Mouse (Mus musculus) Muller cell, postnatal 12 days (primary cell): ENCODE data around the gene Stim2.

Experiments
- DNase-seq: peaks from one replicate; pipeline ENCODE4 v3.0.0-alpha.2; 2015; ENCODE audit errors: inconsistent ontology term

The Stim2 gene

DNA sequence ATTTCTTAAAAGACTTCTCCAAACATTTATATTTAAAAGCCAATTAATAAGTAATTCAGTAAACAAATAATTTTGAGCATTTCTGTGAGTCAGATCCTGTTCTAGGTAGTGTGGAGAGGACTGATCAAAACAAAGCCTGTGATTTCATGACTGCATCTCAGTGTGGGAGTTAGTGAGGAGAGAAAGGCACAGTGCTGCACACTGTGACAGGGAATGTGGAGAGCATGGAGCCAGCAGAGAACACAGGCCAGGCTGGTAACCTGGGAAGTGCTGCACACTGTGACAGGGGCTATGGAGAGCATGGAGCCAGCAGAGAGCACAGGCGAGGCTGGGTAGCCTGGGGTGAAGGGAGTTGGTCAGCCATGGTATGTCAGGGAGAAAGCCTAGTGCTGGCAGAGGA is 48.1 kb downstream of the Stim2 start:
- no peak for DNase-seq

DNA sequence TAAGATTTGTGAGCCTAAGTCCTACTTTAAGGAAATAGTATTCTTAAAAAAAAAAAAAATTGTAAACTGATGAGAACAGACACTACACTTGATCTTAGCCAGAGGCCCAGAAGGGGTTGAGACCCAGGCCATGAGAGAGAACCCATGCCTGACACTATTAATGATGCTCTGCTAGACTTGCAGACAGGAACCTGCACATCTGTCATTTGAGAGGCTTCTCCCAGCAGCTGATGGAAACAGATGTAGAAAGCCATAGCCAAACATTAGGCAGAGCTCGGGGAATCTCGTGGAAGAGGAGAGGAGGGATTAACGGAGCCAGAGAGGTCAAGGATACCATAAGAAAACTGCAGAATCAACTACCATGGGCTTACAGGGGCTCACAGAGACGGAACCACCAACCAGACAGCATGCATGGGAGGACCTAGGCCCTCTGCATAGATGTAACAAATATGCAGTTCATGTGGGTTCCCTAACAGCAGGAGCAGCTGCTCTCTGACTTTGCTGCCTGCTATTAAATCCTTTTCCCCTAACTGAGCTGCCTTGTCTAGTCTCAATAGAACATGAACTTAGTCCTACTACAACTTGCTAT is 50.9 kb downstream of the Stim2 start:
- DNase-seq, result no peak

DNA sequence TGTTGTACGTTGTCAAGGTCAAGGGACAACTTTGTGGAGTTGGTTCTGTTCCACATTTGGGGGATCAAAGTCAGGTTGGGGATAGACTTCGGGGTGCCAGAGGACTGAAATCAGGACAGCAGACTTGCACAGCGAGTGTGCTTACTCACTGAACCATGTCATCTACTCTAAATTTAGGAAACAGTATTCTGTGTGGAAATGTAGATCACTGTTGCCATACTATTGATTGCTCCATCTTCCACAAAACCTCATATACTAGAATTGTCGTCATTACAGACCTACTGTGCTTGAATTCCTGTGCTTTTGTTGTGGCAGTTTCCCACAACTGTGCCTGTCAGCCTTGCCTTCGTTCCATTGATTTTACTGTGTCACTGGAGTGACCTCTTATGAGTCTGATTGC is 51.6 kb downstream of the Stim2 start:
- DNase-seq, result no peak

DNA sequence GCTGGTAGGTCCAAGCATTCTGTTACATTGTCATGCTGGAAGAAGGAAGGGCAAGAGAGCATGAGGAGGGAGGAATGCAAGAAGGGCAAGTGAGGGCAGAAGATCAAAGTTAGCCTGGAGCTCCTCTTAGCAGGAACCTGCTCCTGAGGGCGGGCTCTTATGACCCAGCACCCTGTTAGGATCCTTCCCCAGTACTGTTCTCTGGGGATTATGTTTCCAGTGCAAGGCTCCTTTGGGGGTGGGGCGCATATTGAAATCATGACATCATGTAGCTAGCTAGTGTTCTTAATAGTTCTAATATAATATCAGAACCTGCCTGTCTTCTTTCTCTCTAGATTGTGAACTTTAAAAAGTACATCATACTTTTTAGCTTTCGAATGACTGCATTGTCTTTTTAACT is 52.8 kb downstream of the Stim2 start:
- DNase-seq, result no peak

DNA sequence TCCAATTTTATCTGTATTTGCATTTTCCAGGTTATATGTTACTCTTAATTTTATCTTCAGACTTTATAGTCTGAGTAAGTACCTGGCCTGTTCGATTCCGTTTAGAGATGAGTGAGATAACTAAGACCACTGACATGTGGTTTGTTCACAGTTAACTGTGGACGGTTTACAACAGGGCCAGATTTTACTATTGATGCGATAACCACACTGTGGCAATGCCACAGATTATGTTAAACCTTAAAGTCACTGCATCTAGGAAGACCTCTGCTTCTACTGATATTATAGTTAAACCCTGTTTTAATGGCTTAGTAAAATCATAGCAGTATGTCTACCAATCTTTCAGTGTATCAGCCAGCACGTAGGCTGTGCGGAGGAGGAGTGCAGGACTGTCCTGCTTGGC is 53.9 kb downstream of the Stim2 start:
- DNase-seq, result no peak

DNA sequence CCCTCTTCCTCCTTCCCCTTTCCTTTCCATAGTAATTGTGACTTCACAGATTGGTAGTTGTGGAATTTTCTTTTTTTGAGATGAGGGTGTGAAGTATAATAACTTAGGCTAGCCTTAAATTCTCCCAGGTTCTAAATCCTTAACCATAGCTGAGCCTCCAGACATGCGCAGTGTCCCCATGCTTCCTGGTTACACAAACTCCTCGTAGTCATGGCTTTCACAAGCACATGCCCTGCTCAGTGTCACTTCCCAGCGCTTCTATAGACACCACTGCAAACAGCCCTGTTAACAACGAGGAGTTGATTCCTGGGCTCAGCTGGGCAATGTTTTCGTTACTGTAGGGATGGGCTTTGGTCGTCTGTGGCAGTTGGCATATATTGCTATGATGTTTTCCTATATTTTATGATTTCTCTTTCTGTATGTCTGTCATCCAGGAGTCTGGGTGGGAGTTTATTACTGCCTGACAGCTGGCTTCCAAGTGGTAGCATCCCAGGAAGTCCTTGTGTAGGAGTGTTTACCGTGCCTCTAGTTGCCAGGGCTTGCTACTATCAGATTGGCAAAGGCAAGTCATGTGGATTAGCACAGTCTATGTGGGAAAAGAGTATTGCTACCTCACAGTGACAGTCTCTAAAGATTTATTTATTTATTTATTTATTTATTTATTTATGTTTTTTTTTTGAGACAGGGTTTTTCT is 55.5 kb downstream of the Stim2 start:
- no peak for DNase-seq

DNA sequence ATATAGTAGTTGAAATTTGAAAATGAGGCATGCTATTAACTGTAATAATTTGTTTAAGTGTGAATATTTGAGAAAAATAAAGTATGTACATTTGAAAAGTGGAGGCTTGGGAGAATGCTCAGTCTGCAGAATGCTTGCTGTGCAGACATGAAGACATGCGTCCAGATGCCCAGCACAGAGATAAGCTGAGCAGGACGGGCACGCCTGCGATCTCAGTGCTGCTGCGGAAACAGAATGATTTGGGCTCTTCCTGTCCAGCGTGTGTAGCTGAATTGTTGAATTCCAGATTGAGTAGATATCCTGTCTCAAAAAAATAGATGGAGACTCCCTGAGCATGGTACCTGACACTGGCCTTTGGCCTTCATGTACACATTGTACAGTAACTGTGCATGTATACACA is 58.0 kb downstream of the Stim2 start:
- no peak for DNase-seq

DNA sequence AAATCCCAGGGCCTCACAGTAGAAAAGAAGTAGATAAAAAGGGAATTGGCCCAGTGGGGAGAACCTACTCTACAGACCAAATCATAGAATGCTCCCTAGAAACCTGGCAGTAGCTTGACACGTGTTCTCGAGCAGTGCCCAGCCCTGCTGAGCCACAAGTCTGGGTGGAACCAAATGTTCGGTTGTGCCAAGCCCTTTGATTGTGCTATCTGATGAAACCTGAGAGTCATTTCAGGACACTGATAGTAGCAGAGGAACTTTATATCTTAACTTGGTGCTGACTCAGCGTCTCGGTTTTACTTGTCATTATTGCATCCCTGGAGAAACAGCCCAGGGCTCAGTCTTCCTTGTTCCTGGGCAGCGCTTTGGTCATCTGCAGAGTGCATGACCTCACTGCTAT is 61.7 kb downstream of the Stim2 start:
- DNase-seq, result no peak

DNA sequence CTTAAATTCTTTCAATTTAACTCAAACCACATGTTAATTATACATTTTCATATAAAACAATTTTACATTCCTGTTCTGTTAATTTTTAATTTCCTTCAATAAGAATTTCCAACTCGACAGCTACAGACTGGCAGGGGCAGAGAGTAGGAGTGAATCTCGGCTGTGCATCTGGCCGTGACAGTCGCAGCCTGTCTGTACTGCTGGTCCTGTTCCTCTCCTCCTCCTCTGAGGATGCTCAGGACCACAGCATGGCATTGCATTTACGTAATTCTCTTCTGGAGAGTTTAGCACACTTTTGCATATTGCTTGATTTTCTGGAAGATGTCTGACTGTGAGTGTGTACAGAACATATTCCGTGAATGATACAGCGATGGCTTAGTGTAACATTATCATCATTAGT is 63.8 kb downstream of the Stim2 start:
- no peak for DNase-seq

DNA sequence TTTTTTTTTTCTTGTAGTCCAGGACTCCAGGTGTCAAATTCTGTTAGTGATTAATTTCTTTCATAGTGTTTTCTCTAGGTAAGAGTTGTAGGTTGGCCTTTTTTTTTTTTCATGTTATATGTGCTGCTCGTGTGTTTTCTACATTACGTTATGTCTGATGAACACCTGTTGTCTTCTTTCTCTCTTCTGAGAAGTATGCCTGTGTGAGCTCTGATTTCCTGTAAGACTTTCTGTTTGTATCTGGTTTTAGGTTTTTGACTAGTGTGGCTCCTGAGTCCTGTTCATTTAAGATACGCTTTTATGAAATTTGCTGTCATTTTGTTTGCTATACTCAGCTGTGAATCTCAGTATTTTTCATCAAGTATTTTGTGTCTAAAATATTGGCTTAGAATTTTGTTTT is 69.3 kb downstream of the Stim2 start:
- no peak for DNase-seq

DNA sequence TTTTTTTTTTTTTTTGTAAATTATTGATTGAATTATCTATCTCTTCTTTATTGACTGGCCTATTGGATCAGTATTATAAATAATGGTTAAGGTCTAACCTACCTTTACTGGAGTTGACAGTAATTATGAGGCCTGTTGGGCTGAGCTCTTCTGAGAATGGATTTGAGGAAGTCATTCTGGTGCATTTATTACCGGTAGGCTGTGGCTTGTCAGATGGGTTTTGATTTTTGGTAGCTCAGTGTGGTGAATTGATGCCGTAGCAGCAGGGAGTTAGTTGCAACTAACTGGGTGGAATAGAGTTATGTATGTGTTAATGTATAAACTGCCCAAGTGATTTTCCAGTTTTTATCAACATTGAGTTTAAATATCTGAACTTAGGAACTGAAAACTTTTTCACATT is 72.2 kb downstream of the Stim2 start:
- no peak for DNase-seq

DNA sequence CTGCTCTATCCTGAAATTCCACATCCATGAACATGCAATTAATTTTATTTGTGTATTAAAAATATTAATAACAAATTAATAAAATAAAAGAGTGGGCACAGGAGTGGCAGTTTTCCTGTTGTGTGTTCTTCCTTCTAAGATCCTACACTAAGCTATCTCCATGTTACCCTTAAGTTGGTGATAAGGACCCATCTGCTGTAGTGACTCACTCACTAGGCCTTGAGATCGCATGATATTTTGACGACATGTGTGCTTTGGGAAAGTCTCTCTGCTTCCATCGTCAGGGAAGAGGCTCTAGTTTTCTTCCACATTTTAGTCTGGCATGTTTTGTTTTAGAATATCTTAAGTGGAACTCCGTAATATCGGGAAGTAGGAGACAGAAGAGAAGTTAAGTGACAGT is 73.0 kb downstream of the Stim2 start:
- DNase-seq, result no peak

DNA sequence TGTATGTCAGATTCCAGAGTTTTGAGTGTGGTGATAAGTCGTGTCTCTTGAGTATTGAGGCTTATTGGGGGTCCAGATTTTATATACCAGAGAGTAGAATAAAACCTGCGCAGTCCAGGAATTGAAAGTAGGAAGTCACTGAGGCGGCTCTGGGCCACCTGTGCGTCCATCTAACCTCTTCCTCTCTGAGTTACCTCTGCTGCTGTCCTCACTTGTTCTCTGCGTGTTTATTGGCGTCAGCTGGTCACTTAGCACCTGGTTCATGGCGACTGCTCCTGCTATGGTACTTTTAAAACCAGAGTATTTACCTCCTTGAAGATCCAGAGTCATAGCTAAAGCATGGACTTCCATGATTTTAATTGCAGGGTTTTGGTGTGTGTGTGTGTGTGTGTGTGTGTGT is 73.4 kb downstream of the Stim2 start:
- DNase-seq, result no peak

DNA sequence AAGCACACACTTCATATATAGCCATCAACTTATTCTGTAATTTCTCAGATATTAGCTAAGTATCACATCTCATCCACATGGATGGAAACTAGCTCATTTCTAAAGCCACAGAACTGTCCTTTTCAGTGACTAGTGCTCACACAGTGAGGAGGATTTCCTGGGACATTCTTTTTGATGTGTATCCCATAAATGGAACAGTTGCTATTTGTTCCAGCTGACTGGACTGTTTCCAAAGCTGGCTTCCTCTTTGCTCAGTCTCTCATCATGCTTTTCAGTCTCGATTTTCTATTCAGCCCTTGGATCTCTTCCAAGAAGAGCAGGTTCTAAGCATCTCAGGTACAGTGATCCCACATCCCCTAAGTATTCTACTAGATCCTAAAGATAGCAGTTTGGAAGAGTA is 75.0 kb downstream of the Stim2 start:
- DNase-seq, result peak; percentile 69

DNA sequence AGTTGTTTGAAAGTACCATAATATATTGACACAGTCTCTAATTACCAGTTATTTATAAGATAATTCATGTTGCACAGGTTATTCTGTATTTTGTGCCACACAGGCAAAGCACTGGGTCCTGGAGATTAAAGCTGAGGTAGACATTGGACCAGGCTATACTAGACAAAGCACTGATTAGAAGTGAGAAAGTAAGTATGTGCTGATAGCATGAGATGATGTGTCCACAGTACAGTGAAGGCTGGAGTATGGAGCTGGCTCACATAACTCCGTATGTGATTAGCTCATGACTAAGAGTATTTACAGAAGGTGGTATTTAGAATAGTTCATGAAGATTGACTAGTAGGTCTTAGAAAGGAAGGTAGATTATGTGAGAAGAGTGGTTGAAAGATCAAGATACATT is 81.7 kb downstream of the Stim2 start:
- DNase-seq, result no peak

DNA sequence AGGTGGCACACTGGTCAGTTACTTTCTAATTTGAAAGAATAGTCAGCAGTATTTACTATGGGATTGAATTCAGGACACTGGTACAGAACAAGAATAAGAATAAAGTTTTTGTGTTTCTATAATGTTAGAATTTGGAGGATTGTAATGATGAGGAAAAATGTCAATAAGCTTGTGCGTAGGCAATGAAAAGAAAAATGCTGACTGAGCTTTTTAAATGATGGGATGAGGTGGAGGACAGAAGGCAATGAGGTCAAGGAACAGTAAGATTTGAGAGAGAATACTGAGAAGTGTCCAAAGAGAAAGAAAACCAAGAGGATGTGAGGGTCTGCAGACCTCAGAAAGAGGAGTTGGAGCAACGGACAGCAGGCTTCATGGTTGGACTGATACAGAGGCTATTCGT is 89.6 kb downstream of the Stim2 start:
- DNase-seq, result no peak

DNA sequence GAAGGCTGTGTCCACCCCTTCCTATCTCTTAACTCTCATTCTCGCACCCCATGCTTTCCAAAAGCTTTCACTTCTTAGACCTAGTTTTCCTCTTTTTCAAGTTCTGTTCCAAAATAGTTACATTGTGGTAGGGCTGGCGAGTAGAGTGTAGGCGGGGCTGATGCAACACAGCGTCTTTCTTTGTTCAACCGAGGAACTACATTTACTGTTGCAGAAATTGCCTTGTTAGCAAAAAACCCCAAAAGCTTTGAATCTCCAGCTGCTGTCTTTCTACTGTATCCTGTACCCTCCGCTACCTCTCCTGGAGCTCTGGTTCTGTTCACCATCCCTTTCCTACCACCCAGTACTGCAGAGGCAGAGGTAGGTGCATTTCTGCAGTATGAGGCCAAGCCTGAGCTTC is 99.9 kb downstream of the Stim2 start:
- DNase-seq, result no peak

DNA sequence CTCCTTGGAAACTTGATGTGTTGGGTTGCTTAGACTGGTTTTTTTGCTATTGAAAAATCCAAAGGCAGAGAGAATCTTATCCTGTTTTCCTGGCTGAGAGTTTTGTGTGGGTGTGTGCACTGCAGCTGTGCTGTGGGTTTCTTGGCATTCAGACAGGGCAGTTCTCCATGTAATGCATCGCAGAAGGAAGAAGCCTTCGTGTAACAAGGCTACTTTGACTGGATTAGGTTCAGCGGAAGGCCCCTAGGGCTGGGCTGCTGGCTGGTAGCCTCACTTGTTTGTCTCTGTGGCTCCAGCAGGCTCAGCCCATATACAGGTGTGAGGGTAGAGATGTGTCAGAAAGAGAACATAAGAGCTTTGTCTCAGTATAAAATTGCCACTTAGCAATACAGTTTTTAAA is 102.6 kb downstream of the Stim2 start:
- peak; percentile 74 for DNase-seq

DNA sequence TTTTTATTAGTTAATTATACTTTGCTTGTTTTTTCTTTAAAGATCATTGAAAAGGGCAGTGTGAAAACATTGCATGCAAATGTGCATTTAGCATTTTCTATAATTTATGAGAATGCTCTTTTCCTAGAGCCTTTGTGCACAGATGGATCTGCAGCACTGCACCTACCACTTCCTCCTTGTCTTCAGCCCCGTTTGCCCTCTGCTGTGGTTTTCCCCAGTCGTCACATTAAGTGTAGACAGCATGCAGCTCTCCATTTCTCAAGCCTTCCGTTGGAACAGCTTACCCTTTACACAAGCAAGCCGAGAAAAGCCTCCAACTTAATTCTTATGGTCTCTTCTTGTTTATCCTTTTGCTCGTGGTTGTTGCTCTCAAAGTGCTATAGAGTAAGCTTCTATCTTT is 103.0 kb downstream of the Stim2 start:
- no peak for DNase-seq

DNA sequence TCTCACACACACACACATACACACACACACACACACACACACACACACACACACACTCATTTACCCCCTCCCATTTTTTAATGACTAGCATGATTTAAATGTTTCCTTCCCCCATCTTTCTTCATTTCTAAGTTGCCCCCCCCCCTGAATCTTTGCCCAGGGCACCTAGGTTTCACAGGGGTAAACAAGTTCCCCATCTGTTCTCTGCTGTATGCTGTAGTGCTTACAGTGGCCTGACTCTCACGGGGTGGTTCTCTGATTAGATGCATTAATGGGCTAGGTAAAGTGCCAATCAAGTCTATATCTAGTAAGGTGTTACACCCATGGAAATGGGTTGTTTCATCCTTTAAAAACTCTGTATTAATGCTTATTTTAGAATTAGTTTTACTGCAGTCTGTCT is 103.7 kb downstream of the Stim2 start:
- DNase-seq, result no peak

DNA sequence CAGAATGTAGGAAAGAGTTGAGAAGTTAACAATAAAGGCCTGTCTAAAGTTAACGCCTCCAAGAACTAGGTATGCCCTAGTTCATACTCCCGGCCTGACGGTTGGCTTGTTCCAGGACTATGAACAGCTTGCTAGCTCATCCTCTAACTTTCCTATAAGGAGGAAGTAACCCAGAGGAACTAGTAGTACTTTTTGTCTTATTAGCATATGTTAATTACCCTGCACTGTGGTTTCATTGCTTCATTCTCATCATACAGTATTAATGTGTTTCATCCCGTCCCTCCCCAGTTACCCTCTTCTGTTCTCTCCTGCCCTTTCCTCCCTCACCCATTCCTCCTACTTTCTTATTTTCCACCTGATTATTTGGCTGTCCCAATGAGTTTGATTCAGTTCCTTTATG is 108.4 kb downstream of the Stim2 start:
- no peak for DNase-seq

DNA sequence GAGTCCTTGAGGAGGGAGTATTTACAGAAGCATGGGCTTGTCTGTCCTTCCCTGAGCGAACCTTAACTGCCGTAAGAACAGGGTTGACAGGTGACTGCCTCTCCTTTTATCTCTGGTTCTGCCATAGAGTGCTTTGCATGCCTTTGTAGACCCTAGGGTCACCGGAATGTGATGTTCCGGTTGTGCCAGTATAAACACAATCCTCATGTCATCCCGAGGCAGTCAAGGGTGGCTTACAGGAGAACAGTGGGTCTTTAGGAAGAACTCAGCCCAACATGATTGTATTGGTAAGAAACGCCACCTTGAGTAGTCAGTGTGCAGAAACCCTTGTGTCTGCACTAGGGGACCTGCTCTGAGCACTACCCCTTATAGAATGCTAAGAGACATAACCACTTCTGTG is 108.8 kb downstream of the Stim2 start:
- DNase-seq, result no peak

DNA sequence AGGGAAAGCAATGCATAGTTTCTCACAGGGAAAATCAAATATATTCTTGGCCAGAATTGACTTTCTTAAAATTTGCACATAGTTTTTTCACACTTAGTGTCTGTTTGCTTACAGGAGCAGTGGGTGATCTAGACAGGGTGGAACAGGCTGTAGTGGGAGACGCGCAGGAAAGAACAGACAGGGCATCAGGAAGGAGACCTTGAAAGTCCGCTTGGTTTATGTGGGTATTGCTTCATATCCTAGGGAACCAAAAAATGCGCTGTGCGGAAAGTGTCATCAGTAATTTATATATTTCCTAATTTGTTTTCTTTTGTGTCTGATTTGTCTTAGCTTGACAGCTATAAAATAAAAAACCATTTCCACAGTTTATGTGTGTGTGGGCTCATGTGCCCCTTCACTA is 110.8 kb downstream of the Stim2 start:
- DNase-seq, result no peak

DNA sequence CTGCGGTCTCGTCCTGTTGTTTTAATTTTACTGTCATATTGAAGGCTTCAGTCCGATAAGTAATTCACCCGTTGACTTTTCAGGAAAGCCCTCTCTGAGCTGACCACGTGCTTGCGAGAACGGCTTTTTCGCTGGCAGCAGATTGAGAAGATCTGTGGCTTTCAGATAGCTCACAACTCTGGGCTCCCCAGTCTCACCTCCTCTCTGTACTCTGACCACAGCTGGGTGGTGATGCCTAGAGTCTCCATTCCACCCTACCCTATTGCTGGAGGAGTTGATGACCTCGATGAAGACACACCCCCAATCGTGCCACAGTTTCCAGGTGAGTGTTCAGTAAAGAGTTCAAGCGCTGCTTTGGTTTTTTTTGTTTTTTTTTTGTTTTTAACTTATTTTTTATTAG is 112.5 kb downstream of the Stim2 start:
- DNase-seq, result no peak
